10 mouse cellular contexts compared by ENCODE assay signal in genomic region chr14:31062277-31062676, GRCm38 (mm10). TPM values are rescaled to one million over a fixed set of nuclear protein-coding genes. Genes with fewer than 3 reads are reported as not detected.
A peak's percentile ranks its signal among the peaks of the same experiment; 100 is the strongest.
DNase-seq lines count a peak whose midpoint lies in the region; ATAC-seq and TF ChIP-seq lines count a peak whose summit lies in the region.
"Had no signal": no experiment of that assay in that cellular context is flagged by ENCODE, and none has a peak within 500 bp of the region (broad histone marks: within the 10 kb centered on the region; RNA-seq: fewer than 3 reads in every experiment).

No protein-coding gene starts in this region.

- no peaks in the 10 kb centered on the region for H3K9me3 ChIP-seq in liver, embryonic 11.5 days (ENCODE audit: control insufficient read depth, low read length)
- no peaks in the 10 kb centered on the region for H3K9me3 ChIP-seq in forebrain, embryonic 15.5 days
- H3K9me3 ChIP-seq: embryonic facial prominence, embryonic 12.5 days had no signal

- peak; percentile 37 for TF ChIP-seq CTCF in liver, adult 2 months (IDR thresholded peaks at IDR 0.05; ENCODE audit: low read depth, low read length)

- H3K4me2 ChIP-seq in liver, embryonic 11.5 days = no peak overlapping the region
- no peak overlapping the region for H3K4me2 ChIP-seq in forebrain, embryonic 15.5 days (replicated peaks)
- H3K4me2 ChIP-seq: embryonic facial prominence, embryonic 12.5 days had no signal

- no peak overlapping the region for H3K4me3 ChIP-seq in liver, adult 2 months (ENCODE audit: insufficient read depth, low read depth, low read length)
- no peak overlapping the region for H3K4me3 ChIP-seq in liver, embryonic 11.5 days (ENCODE audit: low read depth, low read length)
- no peak overlapping the region for H3K4me3 ChIP-seq in forebrain, embryonic 15.5 days
- H3K4me3 ChIP-seq: embryonic facial prominence, embryonic 12.5 days had no signal

- H3K36me3 ChIP-seq in liver, adult 2 months (ENCODE audit: control insufficient read depth, insufficient read depth, low read length) = peaks cover 34% of the 10 kb centered on the region
- H3K36me3 ChIP-seq in liver, embryonic 11.5 days (ENCODE audit: control insufficient read depth, insufficient read depth, low read length) = peaks cover 19% of the 10 kb centered on the region
- peaks cover 73% of the 10 kb centered on the region for H3K36me3 ChIP-seq in forebrain, embryonic 15.5 days

- WGBS in liver, adult 2 months = 30% methylated on average over 1 of the region's 1 CpGs
- 68% methylated on average over 1 of the region's 1 CpGs for WGBS in liver, embryonic 11.5 days
- 67% methylated on average over 1 of the region's 1 CpGs for WGBS in forebrain, embryonic 15.5 days

- H3K27me3 ChIP-seq in liver, adult 2 months (ENCODE audit: control insufficient read depth, insufficient read depth, low read length) = no peaks in the 10 kb centered on the region
- no peaks in the 10 kb centered on the region for H3K27me3 ChIP-seq in liver, embryonic 11.5 days (replicated peaks; ENCODE audit: control insufficient read depth, insufficient read depth, low read length)
- no peaks in the 10 kb centered on the region for H3K27me3 ChIP-seq in forebrain, embryonic 15.5 days
- H3K27me3 ChIP-seq: embryonic facial prominence, embryonic 12.5 days had no signal

- no peak overlapping the region for H3K9ac ChIP-seq in liver, adult 2 months (ENCODE audit: low read depth, low read length)
- no peak overlapping the region for H3K9ac ChIP-seq in liver, embryonic 11.5 days (ENCODE audit: low read depth, low read length)
- H3K9ac ChIP-seq in forebrain, embryonic 15.5 days (replicated peaks) = no peak overlapping the region
- H3K9ac ChIP-seq: embryonic facial prominence, embryonic 12.5 days had no signal

- ATAC-seq in liver, embryonic 11.5 days (replicated peaks; ENCODE audit: low FRiP score) = no peak
- ATAC-seq in forebrain, embryonic 15.5 days (replicated peaks) = no peak

- H3K27ac ChIP-seq in liver, adult 2 months (replicated peaks; ENCODE audit: insufficient read depth, low read depth, low read length) = no peak overlapping the region
- no peak overlapping the region for H3K27ac ChIP-seq in liver, embryonic 11.5 days (ENCODE audit: low read depth, low read length)
- H3K27ac ChIP-seq in forebrain, embryonic 15.5 days (replicated peaks) = no peak overlapping the region
- H3K27ac ChIP-seq: embryonic facial prominence, embryonic 12.5 days; macrophage had no signal

- no peak for TF ChIP-seq POLR2A in liver, adult 2 months (IDR thresholded peaks at IDR 0.05; ENCODE audit: extremely low read depth, insufficient read depth, low read length)

- H3K79me2 ChIP-seq in liver, adult 2 months (ENCODE audit: control insufficient read depth, insufficient read depth, low read length) = no peaks in the 10 kb centered on the region; the same call in 1 of the 2 replicates

- H3K4me1 ChIP-seq in liver, adult 2 months (ENCODE audit: control insufficient read depth, insufficient read depth, low read length) = 0 out of 2 replicates have a peak, but pooled peaks cover 2% of the 10 kb centered on the region
- no peaks in the 10 kb centered on the region for H3K4me1 ChIP-seq in liver, embryonic 11.5 days (replicated peaks; ENCODE audit: control insufficient read depth, insufficient read depth, low read length)
- no peaks in the 10 kb centered on the region for H3K4me1 ChIP-seq in forebrain, embryonic 15.5 days
- H3K4me1 ChIP-seq: embryonic facial prominence, embryonic 12.5 days had no signal

- peak; percentile 44 for DNase-seq in embryo, embryonic 10 days (ENCODE audit: low spot score)
- DNase-seq in embryo, embryonic 9.5 days (ENCODE audit: extremely low spot score) = no peak
- peak; percentile 53 for DNase-seq in liver, adult 2 months (ENCODE audit: extremely low read depth, low read depth, low spot score)
- DNase-seq in liver, embryonic 11.5 days (ENCODE audit: low spot score) = no peak
- DNase-seq in embryo, embryonic 11 days = peak; percentile 54
- peak; percentile 21 for DNase-seq in naive thymus-derived CD4-positive, alpha-beta T cell, adult 2 months (ENCODE audit: low read depth)
- no peak for DNase-seq in cerebellum, postnatal 25 days

RNA-seq across cellular contexts. Expression of gene Gnl3, which starts 43.3 kb away (rescaled TPM):
- 16.3 and 21.1 TPM in 2 replicates for total RNA-seq in liver, adult 2 months (2014; rRNA removed)
- polyA plus RNA-seq in liver, adult 2 months (2012; rRNA removed) = 8.3 and 18.2 TPM in 2 replicates
- polyA plus RNA-seq in liver, embryonic 11.5 days (2014; fragmentation: Nextera tagmentation; extraction: Ambion mirVana) = 265 and 268 TPM in 2 replicates
- 60.2 and 62.4 TPM in 2 replicates for polyA plus RNA-seq in forebrain, embryonic 15.5 days (2015; fragmentation: Nextera tagmentation; extraction: Ambion mirVana)

RNA-seq across cellular contexts. Expression of gene Pbrm1, which starts 43.3 kb away (rescaled TPM):
- total RNA-seq in liver, adult 2 months (2014; rRNA removed) = 26.3 and 28.7 TPM in 2 replicates
- 6.1 and 6.3 TPM in 2 replicates for polyA plus RNA-seq in liver, adult 2 months (2012; rRNA removed)
- 72.8 and 73.0 TPM in 2 replicates for polyA plus RNA-seq in liver, embryonic 11.5 days (2014; fragmentation: Nextera tagmentation; extraction: Ambion mirVana)
- 165 and 166 TPM in 2 replicates for polyA plus RNA-seq in forebrain, embryonic 15.5 days (2015; fragmentation: Nextera tagmentation; extraction: Ambion mirVana)

Comparison
In these comparisons a context has a peak if more than half of its experiments do, and no peak if none do; other contexts are left out.
1. DNase-seq: peak in embryo, embryonic 10 days (single experiment), liver, adult 2 months (single experiment), embryo, embryonic 11 days (single experiment) and naive thymus-derived CD4-positive, alpha-beta T cell, adult 2 months (single experiment); none in embryo, embryonic 9.5 days (single experiment), liver, embryonic 11.5 days (single experiment) and cerebellum, postnatal 25 days (0 of 2).
2. RNA of gene Pbrm1, which starts 43.3 kb away (polyA plus RNA-seq): 165 to 166 TPM in forebrain, embryonic 15.5 days and 72.8 to 73.0 TPM in liver, embryonic 11.5 days; 6.1 to 6.3 TPM in liver, adult 2 months; every median in the first group is over 10 times any median in the second.